Mouse (Mus musculus) heart, adult 10 weeks (tissue): ENCODE results near the gene Gm1673. TPM values are rescaled to one million over a fixed set of nuclear protein-coding genes. Genes with fewer than 3 reads are reported as not detected.

Experiments used
- polyA plus RNA-seq: library from polyadenylated mRNA; stranded (reverse); fragments of 350-450 nt; fragmentation: Illumina TruSeq; extraction: RNeasy Lipid Tissue Mini Kit (QIAGEN cat#74804); gene quantifications from one replicate; pipeline ENCODE4 v1.2.3, GENCODE M21; 2014; ENCODE audit warnings: low read depth, low replicate concordance

The Gm1673 gene
- 2.5 TPM for polyA plus RNA-seq

DNA sequence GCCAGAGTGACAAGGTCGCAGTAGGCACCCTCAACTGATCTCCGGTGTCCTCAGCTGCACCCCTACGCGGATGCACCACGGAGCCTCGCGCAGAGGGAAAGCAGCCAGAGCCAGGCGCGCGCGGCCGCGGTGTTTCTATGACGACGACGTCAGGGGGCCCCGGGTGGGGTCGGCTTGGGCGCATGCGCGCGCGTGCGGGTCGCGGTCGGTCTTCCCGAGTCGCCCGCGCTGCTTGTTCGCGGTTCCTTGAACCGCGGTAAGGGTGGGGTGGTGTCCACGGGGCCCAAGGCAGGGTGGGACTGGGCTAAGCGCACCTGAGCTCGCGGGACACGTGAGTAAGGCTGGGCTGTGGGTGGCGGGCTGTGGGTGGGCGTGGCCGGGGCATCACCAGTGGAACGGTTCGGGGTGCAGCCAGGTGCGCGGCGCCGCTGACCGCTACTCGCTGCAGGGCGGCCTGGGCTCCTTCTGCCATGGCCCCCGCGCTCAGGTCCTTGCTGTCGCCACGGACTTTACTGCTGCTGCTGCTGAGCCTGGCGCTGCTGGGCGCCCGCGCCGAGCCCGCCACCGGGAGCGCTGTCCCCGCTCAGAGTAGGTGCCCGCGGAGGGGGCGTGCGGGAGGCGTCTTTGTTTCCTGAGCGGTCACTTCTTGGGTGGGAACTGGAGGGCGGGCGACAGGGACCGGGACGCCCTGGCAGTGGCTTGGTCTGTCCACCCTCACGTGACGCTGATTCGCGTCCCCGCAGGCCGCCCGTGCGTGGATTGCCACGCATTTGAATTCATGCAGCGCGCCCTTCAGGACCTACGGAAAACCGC lies at the start of gene Gm1673:
Gene Gm1673 (plus strand): TSS at position 125 of the 813 bp plus-strand sequence.

DNA sequence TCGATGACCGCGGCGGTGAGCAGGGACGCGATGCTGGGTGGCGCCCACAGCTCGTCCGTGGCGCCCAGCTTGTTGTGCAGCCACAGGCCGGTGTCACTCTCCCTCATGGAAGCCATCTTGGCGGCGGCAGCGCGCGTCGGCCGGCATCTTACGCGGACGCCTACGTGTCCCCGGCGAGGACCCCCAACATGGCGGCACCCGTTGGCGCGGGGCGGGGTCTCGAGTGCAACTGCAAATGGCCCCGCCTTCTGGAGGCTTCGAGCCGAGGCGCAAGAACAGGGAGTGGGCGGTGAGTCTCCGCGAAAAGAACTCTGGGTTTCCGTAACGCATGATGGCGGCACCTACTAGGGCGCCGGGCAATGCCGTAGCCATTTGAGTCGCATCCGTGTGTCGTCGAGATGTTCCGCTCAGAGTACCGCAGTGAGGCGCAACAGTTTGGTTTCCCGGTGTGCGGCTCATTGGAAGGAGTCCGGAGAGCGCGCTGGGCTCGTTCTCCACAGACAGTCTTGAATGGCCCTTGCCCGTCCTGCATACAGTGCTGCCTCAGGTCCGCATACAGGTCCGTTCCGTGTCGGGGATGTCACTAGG lies 47.0 kb upstream of the Gm1673 start, which contains the start of gene Nelfa:
Gene Nelfa (minus strand): TSS at position 294 of the 588 bp plus-strand sequence.

DNA sequence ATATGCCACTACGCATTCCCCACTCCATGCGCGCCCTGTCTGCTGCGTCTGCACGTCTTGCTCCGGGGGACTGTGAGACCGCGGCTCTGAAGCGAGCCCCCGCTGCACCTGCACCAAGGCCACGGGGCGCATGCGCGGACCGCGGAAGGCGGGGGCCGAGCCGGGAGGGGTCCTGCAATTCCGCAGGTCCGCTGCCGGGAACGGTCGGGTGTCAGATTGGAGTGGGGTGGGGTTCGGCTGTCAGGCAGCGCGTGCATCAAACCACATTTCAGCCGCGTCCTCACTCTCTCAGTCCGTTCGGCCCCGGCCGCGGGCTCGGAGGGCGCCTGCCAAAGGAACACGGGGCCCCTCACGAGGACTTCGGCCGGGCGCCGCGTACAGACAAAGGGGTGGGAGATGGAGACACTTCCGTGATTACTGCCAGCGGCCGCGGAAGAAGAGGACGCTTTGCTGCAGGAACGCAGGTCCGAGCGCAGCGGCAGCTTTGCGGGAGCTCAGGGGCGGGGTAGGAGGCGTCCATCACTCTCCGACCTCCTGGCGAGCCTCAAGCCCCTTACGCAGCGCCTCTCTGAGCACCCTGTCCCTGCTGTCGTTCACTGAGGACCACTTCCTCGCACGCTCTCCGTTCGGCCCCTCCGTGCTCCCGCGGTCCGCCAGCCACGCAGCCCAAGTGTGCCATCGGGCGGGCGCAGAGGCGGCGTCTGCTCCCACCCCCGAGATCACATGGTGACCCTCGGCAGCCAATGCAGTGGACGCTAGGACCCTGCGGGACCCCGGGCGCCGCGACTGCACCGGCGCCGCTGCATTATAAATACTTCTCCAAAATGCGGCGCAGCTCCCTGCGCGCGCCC lies 12.8 kb downstream of the Gm1673 start, which contains the start of gene Nat8l:
Gene Nat8l (plus strand): TSS at position 142 of the 851 bp plus-strand sequence.

Other genes with a start within 250 kb of the Gm1673 start
- gene Letm1, start 200.6 kb upstream of the Gm1673 start, polyA plus RNA-seq: 73.0 TPM
- 10.8 TPM for gene Nsd2, start 162.7 kb upstream of the Gm1673 start, polyA plus RNA-seq
- gene Nelfa, start 47.0 kb upstream of the Gm1673 start, polyA plus RNA-seq: 11.8 TPM
- 1.8 TPM for gene Nat8l, start 12.6 kb downstream of the Gm1673 start, polyA plus RNA-seq
- gene Poln, start 186.0 kb downstream of the Gm1673 start, polyA plus RNA-seq: 4.8 TPM
- 5.5 TPM for gene Haus3, start 186.1 kb downstream of the Gm1673 start, polyA plus RNA-seq
- gene Mxd4, start 204.3 kb downstream of the Gm1673 start, polyA plus RNA-seq: 54.0 TPM